Mouse (Mus musculus): ENCODE results near the gene Igfbp4. TPM values are rescaled to one million over a fixed set of nuclear protein-coding genes. Genes with fewer than 3 reads are reported as not detected.

Gene Igfbp4
- polyA plus RNA-seq (2012; rRNA removed; ENCODE audit: low replicate concordance), result 1,047 and 2,025 TPM in 2 replicates

DNA sequence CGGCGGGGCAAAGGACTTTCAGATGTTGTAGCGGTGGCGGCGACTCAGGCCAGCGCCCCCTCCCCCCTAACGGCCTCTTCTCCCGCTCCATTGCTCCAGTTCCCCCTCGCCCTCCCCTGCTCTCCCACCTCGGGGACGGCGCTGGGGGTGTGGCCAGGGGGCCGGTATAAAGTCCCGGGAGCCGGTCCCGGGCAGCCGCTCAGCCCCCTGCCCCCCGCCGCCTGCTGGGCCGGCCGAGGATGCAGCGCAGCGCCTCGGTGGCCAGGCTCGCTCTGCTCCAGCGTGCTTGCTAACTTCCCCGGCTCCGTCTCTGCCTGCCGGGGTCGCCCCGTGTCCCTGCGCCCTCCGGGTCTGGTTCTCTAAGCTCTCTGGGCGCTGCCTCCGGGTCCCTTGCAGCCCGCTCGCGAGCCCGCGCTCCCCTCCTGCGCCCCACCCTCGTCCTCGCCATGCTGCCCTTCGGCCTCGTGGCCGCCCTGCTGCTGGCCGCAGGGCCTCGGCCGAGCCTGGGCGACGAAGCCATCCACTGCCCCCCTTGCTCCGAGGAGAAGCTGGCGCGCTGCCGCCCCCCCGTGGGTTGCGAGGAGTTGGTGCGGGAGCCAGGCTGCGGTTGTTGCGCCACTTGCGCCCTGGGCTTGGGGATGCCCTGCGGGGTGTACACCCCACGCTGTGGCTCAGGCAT is at the start of gene Igfbp4:
Gene Igfbp4, plus strand, starts transcription at position 194 of the 679 bp plus-strand sequence.

DNA sequence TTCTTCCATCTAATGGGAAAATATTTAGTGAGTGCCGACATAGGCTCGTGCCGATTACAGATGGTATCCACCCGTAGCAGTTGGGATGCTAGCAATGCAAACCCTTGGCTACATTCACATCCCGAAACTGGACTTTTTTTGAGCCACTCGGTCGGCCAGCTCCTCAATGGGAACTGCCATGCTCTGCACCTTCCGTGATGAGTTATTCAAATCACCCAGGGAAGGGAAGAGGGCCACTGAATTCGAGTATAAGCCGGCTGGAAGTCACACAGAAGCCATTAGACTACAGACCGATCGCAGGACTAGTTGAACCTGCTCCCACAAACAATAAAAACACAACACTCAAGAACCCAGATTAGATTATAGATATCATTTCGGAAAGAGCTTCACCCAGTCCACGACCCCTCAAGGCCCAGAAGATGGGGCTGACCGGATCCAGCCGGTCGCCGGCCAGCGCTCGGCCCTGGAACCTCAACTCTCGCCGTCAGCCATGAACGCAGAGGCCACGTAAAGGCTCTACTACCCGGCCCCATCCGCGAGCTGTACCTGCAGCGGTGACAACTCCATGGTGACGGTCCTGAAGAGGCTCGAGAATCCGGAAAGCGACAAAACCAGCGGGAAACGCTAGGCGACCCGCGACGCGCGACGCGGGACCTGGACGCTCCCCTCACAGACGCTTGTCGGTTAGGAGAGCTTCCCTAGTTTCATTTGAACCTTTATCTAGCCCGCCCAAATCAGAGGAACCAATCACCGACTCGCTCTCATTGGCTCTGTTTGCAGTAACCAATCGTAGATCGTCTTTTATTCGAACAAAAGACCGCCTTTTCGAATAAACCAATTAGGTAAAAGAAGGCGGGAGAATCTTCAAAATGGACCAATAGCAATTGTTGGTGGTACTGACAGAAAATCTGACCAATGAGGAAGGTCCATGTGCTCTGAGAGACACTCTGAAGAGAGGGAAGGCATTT is 17.3 kb upstream of the Igfbp4 start, which contains the start of gene Top2a:
Gene Top2a, minus strand, starts transcription at position 690 of the 968 bp plus-strand sequence.

DNA sequence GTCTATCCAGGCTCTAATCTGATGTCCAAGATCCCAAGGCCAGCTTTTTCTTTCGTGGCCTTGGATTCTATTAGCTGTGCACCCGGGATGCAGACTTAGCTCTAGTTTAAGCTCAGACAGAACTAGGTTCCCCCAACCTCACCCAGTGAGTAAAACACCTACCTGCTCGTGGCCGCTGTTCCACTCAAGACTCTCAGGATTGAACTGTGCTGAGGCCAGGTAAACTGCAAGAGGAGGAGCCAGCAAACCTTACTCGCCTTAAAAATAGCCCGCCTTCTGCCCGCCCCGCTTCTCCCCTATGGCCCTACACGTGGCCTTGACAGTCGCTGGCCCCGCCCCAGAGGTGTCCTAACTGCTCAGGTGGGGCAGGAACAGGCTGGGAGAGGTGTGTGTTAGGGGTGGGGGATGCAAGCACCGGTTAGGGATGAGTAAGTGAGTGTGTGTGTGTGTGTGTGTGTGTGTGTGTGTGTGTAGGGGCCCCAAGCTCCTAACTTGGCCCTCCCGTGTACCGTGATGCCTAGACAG is 48.1 kb downstream of the Igfbp4 start, which contains the start of gene Tns4:
Gene Tns4, minus strand, starts transcription at position 230 of the 525 bp plus-strand sequence.

Other genes starting within 250 kb of the Igfbp4 start
- gene Msl1, start 245.7 kb upstream of the Igfbp4 start, polyA plus RNA-seq (2012; rRNA removed; ENCODE audit: low replicate concordance), result 27.6 and 47.7 TPM in 2 replicates
- gene Casc3, start 236.3 kb upstream of the Igfbp4 start, polyA plus RNA-seq (2012; rRNA removed; ENCODE audit: low replicate concordance), result 21.2 and 39.6 TPM in 2 replicates
- gene Rapgefl1, start 204.5 kb upstream of the Igfbp4 start, polyA plus RNA-seq (2012; rRNA removed; ENCODE audit: low replicate concordance), result 1.8 and 5.9 TPM in 2 replicates
- 6.0 and 8.5 TPM in 2 replicates for gene Wipf2, start 177.6 kb upstream of the Igfbp4 start, polyA plus RNA-seq (2012; rRNA removed; ENCODE audit: low replicate concordance)
- gene Cdc6, start 133.4 kb upstream of the Igfbp4 start, polyA plus RNA-seq (2012; rRNA removed; ENCODE audit: low replicate concordance), result 0.36 and 2.4 TPM in 2 replicates
- gene Rara, start 113.4 kb upstream of the Igfbp4 start, polyA plus RNA-seq (2012; rRNA removed; ENCODE audit: low replicate concordance), result 19.6 and 43.5 TPM in 2 replicates
- 0.20 and 1.6 TPM in 2 replicates for gene Gjd3, start 58.2 kb upstream of the Igfbp4 start, polyA plus RNA-seq (2012; rRNA removed; ENCODE audit: low replicate concordance)
- gene Top2a, start 17.1 kb upstream of the Igfbp4 start, polyA plus RNA-seq (2012; rRNA removed; ENCODE audit: low replicate concordance), result 1.5 and 8.7 TPM in 2 replicates
- 2.4 and 10.1 TPM in 2 replicates for gene Tns4, start 48.1 kb downstream of the Igfbp4 start, polyA plus RNA-seq (2012; rRNA removed; ENCODE audit: low replicate concordance)
- gene Ccr7, start 113.8 kb downstream of the Igfbp4 start, polyA plus RNA-seq (2012; rRNA removed; ENCODE audit: low replicate concordance), result 2.8 and 3.1 TPM in 2 replicates
- gene Smarce1, start 189.8 kb downstream of the Igfbp4 start, polyA plus RNA-seq (2012; rRNA removed; ENCODE audit: low replicate concordance), result 17.4 and 34.5 TPM in 2 replicates
- 0.57 and 2.1 TPM in 2 replicates for gene Krt222, start 202.8 kb downstream of the Igfbp4 start, polyA plus RNA-seq (2012; rRNA removed; ENCODE audit: low replicate concordance)
- gene Krt24, start 244.0 kb downstream of the Igfbp4 start, polyA plus RNA-seq (2012; rRNA removed; ENCODE audit: low replicate concordance), result not detected in 2 replicates